Mouse (Mus musculus) bone marrow, adult 2 months (tissue): ENCODE measurements around the gene Bhlhe23.

Experiments used
- CTCF ChIP-seq: fragments of 200-500 bp; IDR thresholded peaks from 2 replicates; pipeline ENCODE4 v1.5.1; 2011; ENCODE audit warnings: low read length, control low read depth; ENCODE audit not compliant: control insufficient read depth, insufficient read depth
- POLR2A ChIP-seq: fragments of 200-500 bp; IDR thresholded peaks from 2 replicates; pipeline ENCODE4 v1.6.1; 2011; ENCODE audit warnings: low read depth, mild to moderate bottlenecking, control low read depth, low read length, borderline replicate concordance; ENCODE audit not compliant: control insufficient read depth

DNA sequence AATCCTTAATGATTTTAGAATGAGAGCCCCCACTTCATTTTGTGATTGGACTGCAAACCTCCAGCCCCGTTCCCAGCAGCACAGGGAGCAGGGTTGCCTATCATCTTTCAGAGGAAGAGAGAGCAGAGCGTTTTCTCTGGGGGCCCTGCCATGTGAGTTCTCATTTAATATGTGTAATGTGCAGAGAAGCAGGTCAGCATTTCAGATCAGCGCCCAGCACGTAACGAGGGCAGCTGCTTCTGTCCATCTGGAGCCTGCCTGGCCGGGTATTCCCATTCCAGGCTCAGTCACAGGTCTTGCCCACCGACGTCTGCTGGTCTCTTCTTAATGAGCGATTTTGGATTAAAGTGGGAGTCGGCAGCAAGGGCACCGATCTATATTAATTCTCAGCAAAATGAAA, 11.7 kb downstream of the Bhlhe23 start:
- TF ChIP-seq CTCF (no peak), POLR2A (no peak)
